Mouse (Mus musculus): ENCODE measurements around the gene Gimap3. TPM values are rescaled to one million over a fixed set of nuclear protein-coding genes. Genes with fewer than 3 reads are reported as not detected.

The Gimap3 gene
- polyA plus RNA-seq, 1 experiment from 2014 or later, result 0.19 TPM

- Histone ChIP-seq H3K4me1 (replicated peaks; ENCODE audit: control insufficient read depth, insufficient read depth, low read length) (no peaks in the 10 kb centered on the region), H3K4me2 (ENCODE audit: low read length) (no peak overlapping the region), H3K9ac (ENCODE audit: low read length) (no peak overlapping the region), H3K36me3 (ENCODE audit: control insufficient read depth, insufficient read depth, low read length) (no peaks in the 10 kb centered on the region), H3K27ac (ENCODE audit: low read depth) (no peak overlapping the region), H3K4me3 (ENCODE audit: low read depth, low read length) (no peak overlapping the region), H3K9me3 (ENCODE audit: control insufficient read depth, low read length) (no peaks in the 10 kb centered on the region), H3K27me3 (replicated peaks; ENCODE audit: control insufficient read depth, insufficient read depth, low read length) (no peaks in the 10 kb centered on the region)
- ATAC-seq (replicated peaks; ENCODE audit: low FRiP score, low TSS enrichment, low read depth), result no peak
- whole genome bisulfite sequencing, result 54% methylated on average over 7 of the region's 7 CpGs
- no peak for DNase-seq (ENCODE audit: low spot score)
These were observed 6.9 kb downstream of the Gimap3 start for GRCm38 (mm10) chr6:48763567-48764270.

DNA sequence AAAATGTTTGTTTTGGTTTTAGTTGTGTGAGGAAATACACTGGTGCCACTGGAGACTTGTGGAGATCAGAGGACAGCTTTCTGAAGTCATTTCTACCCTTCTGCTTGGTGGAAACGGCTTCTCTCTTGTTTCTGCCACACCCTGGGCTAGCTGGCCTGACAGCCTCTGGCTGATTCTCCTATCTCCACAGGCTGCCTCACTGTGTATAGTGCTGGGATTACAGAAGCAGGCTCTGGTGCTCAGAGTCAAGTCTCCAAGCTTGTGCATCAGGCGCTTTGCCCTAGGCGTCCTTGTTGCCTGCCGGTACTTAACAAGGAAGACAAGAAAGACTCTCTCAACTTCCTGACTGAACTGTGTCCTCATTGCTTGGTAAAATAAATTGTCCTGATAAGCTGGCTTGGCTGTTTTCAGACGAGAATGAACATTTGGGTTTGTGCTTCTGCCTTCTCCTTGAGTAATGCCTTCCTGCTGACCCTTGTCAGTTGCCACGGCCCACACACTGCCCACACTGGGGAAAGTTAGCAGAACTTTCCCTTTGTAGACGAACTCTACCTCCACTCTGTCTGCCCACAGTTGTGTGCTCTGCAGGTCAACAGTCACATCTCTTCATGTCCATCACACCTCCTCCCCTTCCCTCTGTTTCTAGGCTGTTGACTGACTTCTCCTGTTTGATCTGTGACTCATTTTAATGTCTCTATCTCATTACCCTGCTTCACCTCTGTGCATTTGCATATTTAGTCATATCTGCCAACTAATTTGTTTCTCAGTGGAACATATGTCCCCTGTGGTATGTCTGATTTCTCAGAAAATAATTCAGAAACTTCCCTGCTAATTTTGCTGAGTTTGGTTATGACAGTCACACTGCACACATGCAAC is 23.3 kb downstream of the Gimap3 start:
- no peak for DNase-seq (ENCODE audit: low spot score)
- H3K4me3 ChIP-seq (ENCODE audit: low read depth, low read length), result no peak overlapping the region
- no peak overlapping the region for H3K4me2 ChIP-seq (ENCODE audit: low read length)
- peaks cover 10% of the 10 kb centered on the region for H3K27me3 ChIP-seq (replicated peaks; ENCODE audit: control insufficient read depth, insufficient read depth, low read length)
- 42% methylated on average over 7 of the region's 7 CpGs for WGBS
- no peaks in the 10 kb centered on the region for H3K36me3 ChIP-seq (ENCODE audit: control insufficient read depth, insufficient read depth, low read length)
- no peak for ATAC-seq (replicated peaks; ENCODE audit: low FRiP score, low TSS enrichment, low read depth)
- H3K27ac ChIP-seq (ENCODE audit: low read depth), result no peak overlapping the region
- no peak overlapping the region for H3K9ac ChIP-seq (ENCODE audit: low read length)
- H3K9me3 ChIP-seq (ENCODE audit: control insufficient read depth, low read length), result no peaks in the 10 kb centered on the region
- H3K4me1 ChIP-seq (replicated peaks; ENCODE audit: control insufficient read depth, insufficient read depth, low read length), result peaks cover 10% of the 10 kb centered on the region; the same call in 1 of the 2 replicates

- DNase-seq (ENCODE audit: low spot score) (peak; percentile 71), ATAC-seq (replicated peaks; ENCODE audit: low FRiP score, low TSS enrichment, low read depth) (no peak)
- H3K9ac ChIP-seq (ENCODE audit: low read length), result no peak within 1 kb of the TSS
- no peaks in the 10 kb centered on the region for H3K9me3 ChIP-seq (ENCODE audit: control insufficient read depth, low read length)
- peaks cover 10% of the 10 kb centered on the region; the same call in 1 of the 2 replicates for H3K4me1 ChIP-seq (replicated peaks; ENCODE audit: control insufficient read depth, insufficient read depth, low read length)
- peak within 1 kb of the TSS; percentile 13; the same call in 1 of the 2 replicates for H3K4me2 ChIP-seq (ENCODE audit: low read length)
- no peak within 1 kb of the TSS for H3K4me3 ChIP-seq (ENCODE audit: low read depth, low read length)
- 47% methylated on average over 16 of the region's 16 CpGs for WGBS
- H3K27ac ChIP-seq (ENCODE audit: low read depth), result peak within 1 kb of the TSS; percentile 57; the same call in 1 of the 2 replicates
- H3K27me3 ChIP-seq (replicated peaks; ENCODE audit: control insufficient read depth, insufficient read depth, low read length), result peaks cover 16% of the 10 kb centered on the region
- no peaks in the 10 kb centered on the region for H3K36me3 ChIP-seq (ENCODE audit: control insufficient read depth, insufficient read depth, low read length)
These were observed 24.4 kb downstream of the Gimap3 start, which contains the start of gene Gimap5 for GRCm38 (mm10) chr6:48745959-48746889. Gene Gimap5, plus strand, starts transcription at chr6:48746197.

DNA sequence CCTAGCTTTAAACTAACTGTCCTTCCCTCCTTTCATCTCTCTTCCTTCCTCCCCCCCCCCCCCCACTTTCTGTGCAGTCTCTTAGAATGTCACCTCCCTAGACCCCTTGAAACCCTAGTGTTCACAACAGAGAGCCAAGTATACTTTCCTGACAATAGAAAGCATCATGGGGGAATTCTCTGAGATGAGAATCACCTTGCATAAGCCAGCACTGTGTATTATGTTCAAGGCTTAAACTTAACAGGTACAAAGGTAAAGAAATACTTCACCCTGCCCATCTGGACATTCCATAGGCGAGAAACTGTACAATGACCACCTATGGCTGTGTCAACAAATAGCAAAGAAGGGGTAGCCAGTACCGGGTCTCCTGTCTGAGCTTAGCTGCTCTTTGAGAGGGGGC is 25.2 kb downstream of the Gimap3 start:
- H3K4me1 ChIP-seq (replicated peaks; ENCODE audit: control insufficient read depth, insufficient read depth, low read length), result peaks cover 10% of the 10 kb centered on the region; the same call in 1 of the 2 replicates
- H3K9ac ChIP-seq (ENCODE audit: low read length), result no peak overlapping the region
- no peaks in the 10 kb centered on the region for H3K9me3 ChIP-seq (ENCODE audit: control insufficient read depth, low read length)
- H3K36me3 ChIP-seq (ENCODE audit: control insufficient read depth, insufficient read depth, low read length), result no peaks in the 10 kb centered on the region
- no peak overlapping the region for H3K4me3 ChIP-seq (ENCODE audit: low read depth, low read length)
- ATAC-seq (replicated peaks; ENCODE audit: low FRiP score, low TSS enrichment, low read depth), result no peak
- no peak overlapping the region for H3K27ac ChIP-seq (ENCODE audit: low read depth)
- WGBS, result 68% methylated on average over 2 of the region's 2 CpGs
- H3K27me3 ChIP-seq (replicated peaks; ENCODE audit: control insufficient read depth, insufficient read depth, low read length), result peaks cover 16% of the 10 kb centered on the region
- 0 out of 2 replicates have a peak overlapping the region, but pooled peaks have one; percentile 13 for H3K4me2 ChIP-seq (ENCODE audit: low read length)
- no peak for DNase-seq (ENCODE audit: low spot score)

GRCm38 (mm10) chr6:48742422-48743351 is 28.0 kb downstream of the Gimap3 start:
- H3K9me3 ChIP-seq (ENCODE audit: control insufficient read depth, low read length), result no peaks in the 10 kb centered on the region
- ATAC-seq (replicated peaks; ENCODE audit: low FRiP score, low TSS enrichment, low read depth) (peak; percentile 59), DNase-seq (ENCODE audit: low spot score) (peak; percentile 74)
- H3K27ac ChIP-seq (ENCODE audit: low read depth), result peak overlapping the region; percentile 74
- 2% methylated on average over 52 of the region's 52 CpGs for WGBS
- peaks cover 16% of the 10 kb centered on the region for H3K27me3 ChIP-seq (replicated peaks; ENCODE audit: control insufficient read depth, insufficient read depth, low read length)
- H3K4me2 ChIP-seq (ENCODE audit: low read length), result peak overlapping the region; percentile 77
- peaks cover 10% of the 10 kb centered on the region; the same call in 1 of the 2 replicates for H3K4me1 ChIP-seq (replicated peaks; ENCODE audit: control insufficient read depth, insufficient read depth, low read length)
- H3K4me3 ChIP-seq (ENCODE audit: low read depth, low read length), result peak overlapping the region; percentile 39
- H3K9ac ChIP-seq (ENCODE audit: low read length), result peak overlapping the region; percentile 44
- no peaks in the 10 kb centered on the region for H3K36me3 ChIP-seq (ENCODE audit: control insufficient read depth, insufficient read depth, low read length)

- Histone ChIP-seq H3K4me1 (replicated peaks; ENCODE audit: control insufficient read depth, insufficient read depth, low read length) (peaks cover 10% of the 10 kb centered on the region; the same call in 1 of the 2 replicates), H3K4me2 (ENCODE audit: low read length) (peak overlapping the region; percentile 77), H3K9me3 (ENCODE audit: control insufficient read depth, low read length) (no peaks in the 10 kb centered on the region), H3K4me3 (ENCODE audit: low read depth, low read length) (no peak overlapping the region), H3K27me3 (replicated peaks; ENCODE audit: control insufficient read depth, insufficient read depth, low read length) (peaks cover 16% of the 10 kb centered on the region), H3K27ac (ENCODE audit: low read depth) (peak overlapping the region; percentile 74), H3K9ac (ENCODE audit: low read length) (no peak overlapping the region), H3K36me3 (ENCODE audit: control insufficient read depth, insufficient read depth, low read length) (no peaks in the 10 kb centered on the region)
- WGBS, result 13% methylated on average over 9 of the region's 9 CpGs
- ATAC-seq (replicated peaks; ENCODE audit: low FRiP score, low TSS enrichment, low read depth) (peak; percentile 69), DNase-seq (ENCODE audit: low spot score) (peak; percentile 68)
These were observed 28.9 kb downstream of the Gimap3 start for GRCm38 (mm10) chr6:48741711-48742206.

GRCm38 (mm10) chr6:48741273-48741672 is 29.4 kb downstream of the Gimap3 start:
- peaks cover 16% of the 10 kb centered on the region for H3K27me3 ChIP-seq (replicated peaks; ENCODE audit: control insufficient read depth, insufficient read depth, low read length)
- H3K4me2 ChIP-seq (ENCODE audit: low read length), result peak overlapping the region; percentile 77
- H3K4me1 ChIP-seq (replicated peaks; ENCODE audit: control insufficient read depth, insufficient read depth, low read length), result peaks cover 8% of the 10 kb centered on the region; the same call in 1 of the 2 replicates
- H3K9ac ChIP-seq (ENCODE audit: low read length), result no peak overlapping the region
- 0 out of 2 replicates have a peak overlapping the region, but pooled peaks have one; percentile 10 for H3K4me3 ChIP-seq (ENCODE audit: low read depth, low read length)
- H3K36me3 ChIP-seq (ENCODE audit: control insufficient read depth, insufficient read depth, low read length), result no peaks in the 10 kb centered on the region
- peak; percentile 77 for ATAC-seq (replicated peaks; ENCODE audit: low FRiP score, low TSS enrichment, low read depth)
- DNase-seq (ENCODE audit: low spot score), result no peak
- no peaks in the 10 kb centered on the region for H3K9me3 ChIP-seq (ENCODE audit: control insufficient read depth, low read length)
- WGBS, result 26% methylated on average over 3 of the region's 3 CpGs
- peak overlapping the region; percentile 74 for H3K27ac ChIP-seq (ENCODE audit: low read depth)
